In the genomic region with DNA sequence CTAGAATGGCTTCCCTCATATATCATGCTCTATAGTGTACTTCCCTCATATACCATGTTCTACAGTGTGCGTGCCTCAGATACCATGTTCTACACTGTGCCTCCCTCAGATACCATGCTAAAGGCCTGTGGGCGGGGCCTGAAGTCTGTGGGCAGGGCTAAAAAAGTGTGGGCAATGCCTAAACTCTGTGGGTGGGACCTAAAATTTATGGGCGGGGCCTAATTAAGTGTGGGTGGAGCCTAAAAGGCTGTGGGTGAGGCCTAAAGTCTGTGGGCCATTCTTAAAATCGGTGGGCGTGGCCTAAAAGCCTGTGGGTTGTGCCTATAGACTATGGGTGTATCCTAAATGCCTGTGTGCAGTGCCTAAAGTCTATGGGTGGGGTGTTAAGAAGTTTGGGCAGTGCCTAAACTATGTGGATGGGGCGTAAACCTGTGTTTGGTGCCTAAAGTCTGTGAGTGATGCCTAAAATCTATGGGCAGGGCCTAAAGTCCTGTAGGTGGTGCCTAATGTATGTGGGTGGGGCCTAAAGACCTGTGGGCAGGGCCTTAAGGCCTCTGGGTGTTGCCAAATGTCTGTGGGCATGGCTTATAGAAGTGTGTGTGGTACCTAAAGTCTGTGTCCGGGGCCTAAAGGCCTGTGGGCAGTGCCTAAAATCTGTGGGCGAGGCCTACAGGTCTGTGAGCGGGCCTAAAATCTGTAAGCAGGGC, we compare ENCODE assay signal across 21 mouse cellular contexts. TPM values are rescaled to one million over a fixed set of nuclear protein-coding genes. Genes with fewer than 3 reads are reported as not detected.
A peak's percentile ranks its signal among the peaks of the same experiment; 100 is the strongest.
DNase-seq lines count a peak whose midpoint lies in the region; ATAC-seq and TF ChIP-seq lines count a peak whose summit lies in the region.
"Had no signal": no experiment of that assay in that cellular context is flagged by ENCODE, and none has a peak within 500 bp of the region (broad histone marks: within the 10 kb centered on the region; RNA-seq: fewer than 3 reads in every experiment).

No protein-coding gene starts in this region.

- no peak overlapping the region for H3K4me2 ChIP-seq in kidney, embryonic 15.5 days
- H3K4me2 ChIP-seq in liver, postnatal 0 days (ENCODE audit: low read depth, low read length), result no peak overlapping the region
- no peak overlapping the region for H3K4me2 ChIP-seq in midbrain, embryonic 16.5 days (ENCODE audit: low read length)
- H3K4me2 ChIP-seq: embryonic facial prominence, embryonic 15.5 days; hindbrain, embryonic 15.5 days; lung, embryonic 14.5 days had no signal

- 0 out of 2 replicates have a peak, but pooled peaks have one; percentile 13 for ATAC-seq in kidney, embryonic 15.5 days (replicated peaks; ENCODE audit: low FRiP score)
- peak; percentile 47 for ATAC-seq in liver, postnatal 0 days
- ATAC-seq in midbrain, embryonic 16.5 days, result no peak
- ATAC-seq: activated CD4-positive, CD25-positive, alpha-beta regulatory T cell, adult 4 months; intestine, postnatal 0 days had no signal

- no peak overlapping the region for H3K4me3 ChIP-seq in kidney, embryonic 15.5 days (replicated peaks)
- no peak overlapping the region for H3K4me3 ChIP-seq in liver, postnatal 0 days (ENCODE audit: low read depth, low read length)
- no peak overlapping the region for H3K4me3 ChIP-seq in midbrain, embryonic 16.5 days (ENCODE audit: low read depth, low read length)
- no peak overlapping the region for H3K4me3 ChIP-seq in thymus, adult 2 months (ENCODE audit: control insufficient read depth, insufficient read depth, low read length)
- H3K4me3 ChIP-seq: embryonic facial prominence, embryonic 15.5 days; forebrain, embryonic 10.5 days; heart, embryonic 10.5 days; hindbrain, embryonic 15.5 days had no signal

- no peaks in the 10 kb centered on the region for H3K4me1 ChIP-seq in kidney, embryonic 15.5 days
- H3K4me1 ChIP-seq in liver, postnatal 0 days (ENCODE audit: insufficient read depth), result no peaks in the 10 kb centered on the region
- no peaks in the 10 kb centered on the region for H3K4me1 ChIP-seq in midbrain, embryonic 16.5 days (ENCODE audit: control insufficient read depth, insufficient read depth, low read length)
- H3K4me1 ChIP-seq in thymus, adult 2 months (replicated peaks; ENCODE audit: control insufficient read depth, insufficient read depth, low read length), result peaks cover 6% of the 10 kb centered on the region; the same call in 1 of the 2 replicates
- H3K4me1 ChIP-seq: embryonic facial prominence, embryonic 15.5 days; forebrain, embryonic 10.5 days; heart, embryonic 10.5 days; hindbrain, embryonic 15.5 days had no signal

- no peak for DNase-seq in kidney, postnatal 4 days
- DNase-seq in ES-CJ7 (ENCODE audit: low read depth, low spot score), result peak; percentile 40
- peak; percentile 31 for DNase-seq in T-cell, adult 2 months (ENCODE audit: low spot score)
- DNase-seq in liver, postnatal 0 days, result peak; percentile 24
- no peak for DNase-seq in thymus, adult 2 months
- DNase-seq: adrenal gland, postnatal 25 days; cerebellum, adult 8-10 months; gastrocnemius, postnatal 25 days; heart, postnatal 10 days; lung, embryonic 14.5 days; right cerebral cortex, postnatal 4 days; thymus, adult 18-20 months had no signal

- H3K27ac ChIP-seq in kidney, embryonic 15.5 days, result no peak overlapping the region
- H3K27ac ChIP-seq in liver, postnatal 0 days (ENCODE audit: low read depth), result no peak overlapping the region
- no peak overlapping the region for H3K27ac ChIP-seq in midbrain, embryonic 16.5 days (ENCODE audit: low read length)
- no peak overlapping the region for H3K27ac ChIP-seq in thymus, adult 2 months (ENCODE audit: control insufficient read depth, insufficient read depth, low read length)
- H3K27ac ChIP-seq: embryonic facial prominence, embryonic 15.5 days; forebrain, embryonic 10.5 days; heart, embryonic 10.5 days; hindbrain, embryonic 15.5 days; kidney, postnatal 0 days had no signal

- no peak for TF ChIP-seq EP300 in liver, postnatal 0 days (IDR thresholded peaks at IDR 0.05; ENCODE audit: low read depth)

- no peaks in the 10 kb centered on the region for H3K9me3 ChIP-seq in kidney, embryonic 15.5 days (replicated peaks)
- no peaks in the 10 kb centered on the region for H3K9me3 ChIP-seq in liver, postnatal 0 days (ENCODE audit: low read length)
- peaks cover 3% of the 10 kb centered on the region; the same call in 1 of the 2 replicates for H3K9me3 ChIP-seq in midbrain, embryonic 16.5 days (replicated peaks; ENCODE audit: control insufficient read depth, low read length, poor library complexity, severe bottlenecking)
- H3K9me3 ChIP-seq: embryonic facial prominence, embryonic 15.5 days; heart, embryonic 10.5 days; hindbrain, embryonic 15.5 days had no signal

- no peaks in the 10 kb centered on the region for H3K27me3 ChIP-seq in kidney, embryonic 15.5 days
- H3K27me3 ChIP-seq in liver, postnatal 0 days (ENCODE audit: insufficient read depth, low read length), result no peaks in the 10 kb centered on the region
- no peaks in the 10 kb centered on the region for H3K27me3 ChIP-seq in midbrain, embryonic 16.5 days (ENCODE audit: control insufficient read depth, insufficient read depth, low read depth, low read length)
- no peaks in the 10 kb centered on the region for H3K27me3 ChIP-seq in thymus, adult 2 months (ENCODE audit: control insufficient read depth, insufficient read depth, low read length)
- H3K27me3 ChIP-seq: embryonic facial prominence, embryonic 15.5 days; hindbrain, embryonic 15.5 days had no signal

- peaks cover 65% of the 10 kb centered on the region for H3K36me3 ChIP-seq in kidney, embryonic 15.5 days
- no peaks in the 10 kb centered on the region for H3K36me3 ChIP-seq in liver, postnatal 0 days (replicated peaks; ENCODE audit: insufficient read depth, low read length)
- peaks cover 52% of the 10 kb centered on the region for H3K36me3 ChIP-seq in midbrain, embryonic 16.5 days (ENCODE audit: control insufficient read depth, insufficient read depth, low read length)
- H3K36me3 ChIP-seq in thymus, adult 2 months (ENCODE audit: control insufficient read depth, insufficient read depth, low read length), result 0 out of 2 replicates have a peak, but pooled peaks cover 4% of the 10 kb centered on the region

- no peak overlapping the region for H3K9ac ChIP-seq in kidney, embryonic 15.5 days
- no peak overlapping the region for H3K9ac ChIP-seq in liver, postnatal 0 days (replicated peaks)
- no peak overlapping the region for H3K9ac ChIP-seq in midbrain, embryonic 16.5 days (ENCODE audit: low read depth, low read length)
- H3K9ac ChIP-seq: embryonic facial prominence, embryonic 15.5 days; hindbrain, embryonic 15.5 days; lung, embryonic 14.5 days had no signal

- 93% methylated on average over 9 of the region's 9 CpGs for WGBS in kidney, embryonic 15.5 days
- WGBS in liver, postnatal 0 days (ENCODE audit: insufficient replicate concordance), result 88% methylated on average over 9 of the region's 9 CpGs
- 93% methylated on average over 9 of the region's 9 CpGs for WGBS in midbrain, embryonic 16.5 days
- 97% methylated on average over 9 of the region's 9 CpGs for WGBS in thymus, adult 2 months

- no peak for TF ChIP-seq POLR2A in thymus, adult 2 months (IDR thresholded peaks at IDR 0.05; ENCODE audit: control insufficient read depth, extremely low read depth, insufficient read depth, low read length, poor library complexity)

- no peak for TF ChIP-seq CTCF in liver, postnatal 0 days (IDR thresholded peaks at IDR 0.05; ENCODE audit: low read depth)
- no peak for TF ChIP-seq CTCF in thymus, adult 2 months (IDR thresholded peaks at IDR 0.05; ENCODE audit: borderline replicate concordance, control insufficient read depth, extremely low read depth, insufficient read depth, low read length, poor library complexity)

RNA-seq across cellular contexts. Expression of a gene that starts 39.5 kb away (rescaled TPM):
- 23.1 and 23.6 TPM in 2 replicates for polyA plus RNA-seq in kidney, embryonic 15.5 days (2015; fragmentation: Nextera tagmentation; extraction: Ambion mirVana)
- 4.2 and 4.5 TPM in 2 replicates for polyA plus RNA-seq in liver, postnatal 0 days (2015; fragmentation: Nextera tagmentation; extraction: Ambion mirVana)
- 14.5 and 16.7 TPM in 2 replicates for polyA plus RNA-seq in midbrain, embryonic 16.5 days (2015; fragmentation: Nextera tagmentation; extraction: Ambion mirVana)
- 52.7 and 62.9 TPM in 2 replicates for polyA plus RNA-seq in thymus, adult 2 months (2012; rRNA removed)

Comparison
In these comparisons a context has a peak if more than half of its experiments do, and no peak if none do; other contexts are left out.
1. DNase-seq: peak in ES-CJ7 (single experiment), T-cell, adult 2 months (single experiment) and liver, postnatal 0 days (single experiment); none in kidney, postnatal 4 days (0 of 2) and thymus, adult 2 months (single experiment).